Mouse (Mus musculus): ENCODE data around the gene Atg16l1.
"Not testable (repeated sequence)": the region's sequence is repeated elsewhere in the genome, so short reads cannot be mapped to it uniquely, and the experiment has no call there.

The Atg16l1 gene

GRCm38 (mm10) chr1:87773336-87773735, 17.7 kb downstream of the Atg16l1 start:
- no peak for DNase-seq (ENCODE audit: low spot score)

GRCm38 (mm10) chr1:87774845-87775244, 19.2 kb downstream of the Atg16l1 start:
- DNase-seq (ENCODE audit: low spot score) = no peak

GRCm38 (mm10) chr1:87779204-87779785, 23.6 kb downstream of the Atg16l1 start:
- DNase-seq (ENCODE audit: low spot score) = no peak

- DNase-seq (ENCODE audit: low spot score) = no peak
Measured at GRCm38 (mm10) chr1:87785703-87786102, 30.0 kb downstream of the Atg16l1 start.

GRCm38 (mm10) chr1:87786251-87786650, 30.6 kb downstream of the Atg16l1 start:
- DNase-seq (ENCODE audit: low spot score) = peak; percentile 36

- no peak for DNase-seq (ENCODE audit: low spot score)
Measured at GRCm38 (mm10) chr1:87789665-87790064, 34.0 kb downstream of the Atg16l1 start.

- peak; percentile 28 for DNase-seq (ENCODE audit: low spot score)
Measured at GRCm38 (mm10) chr1:87792438-87793137, 36.9 kb downstream of the Atg16l1 start.

GRCm38 (mm10) chr1:87793138-87793449, 37.4 kb downstream of the Atg16l1 start:
- no peak for DNase-seq (ENCODE audit: low spot score)

- no peak for DNase-seq (ENCODE audit: low spot score)
Measured at GRCm38 (mm10) chr1:87797702-87798101, 42.0 kb downstream of the Atg16l1 start.

GRCm38 (mm10) chr1:87798306-87798705, 42.6 kb downstream of the Atg16l1 start:
- DNase-seq (ENCODE audit: low spot score) = no peak

GRCm38 (mm10) chr1:87803576-87803975, 47.9 kb downstream of the Atg16l1 start, which contains the start of gene Sag:
Gene Sag, plus strand, starts transcription at chr1:87803680.
- DNase-seq (ENCODE audit: low spot score) = peak; percentile 56

GRCm38 (mm10) chr1:87807751-87808150, 52.1 kb downstream of the Atg16l1 start:
- no peak for DNase-seq (ENCODE audit: low spot score)

GRCm38 (mm10) chr1:87811391-87811790, 55.7 kb downstream of the Atg16l1 start:
- DNase-seq (ENCODE audit: low spot score) = no peak

- no peak for DNase-seq (ENCODE audit: low spot score)
Measured at GRCm38 (mm10) chr1:87812061-87812460, 56.4 kb downstream of the Atg16l1 start.

GRCm38 (mm10) chr1:87813155-87813554, 57.5 kb downstream of the Atg16l1 start:
- no peak for DNase-seq (ENCODE audit: low spot score)

GRCm38 (mm10) chr1:87813681-87814080, 58.0 kb downstream of the Atg16l1 start:
- DNase-seq (ENCODE audit: low spot score) = no peak

GRCm38 (mm10) chr1:87824420-87824995, 68.8 kb downstream of the Atg16l1 start:
- DNase-seq (ENCODE audit: low spot score) = no peak

- no peak for DNase-seq (ENCODE audit: low spot score)
Measured at GRCm38 (mm10) chr1:87825281-87825680, 69.6 kb downstream of the Atg16l1 start.

GRCm38 (mm10) chr1:87825991-87826390, 70.3 kb downstream of the Atg16l1 start:
- DNase-seq (ENCODE audit: low spot score) = no peak

GRCm38 (mm10) chr1:87826474-87826873, 70.8 kb downstream of the Atg16l1 start:
- no peak for DNase-seq (ENCODE audit: low spot score)

- not testable (repeated sequence) for DNase-seq (ENCODE audit: low spot score)
Measured at GRCm38 (mm10) chr1:87827476-87827875, 71.8 kb downstream of the Atg16l1 start.

- no peak for DNase-seq (ENCODE audit: low spot score)
Measured at GRCm38 (mm10) chr1:87828185-87828584, 72.5 kb downstream of the Atg16l1 start.

- DNase-seq (ENCODE audit: low spot score) = no peak
Measured at GRCm38 (mm10) chr1:87828926-87829580, 73.4 kb downstream of the Atg16l1 start.

Data from MN1 (cell line).